Mouse (Mus musculus) embryonic stem cell, embryonic (primary cell): ENCODE data around the gene Papss1.
"Not testable (repeated sequence)": the region's sequence is repeated elsewhere in the genome, so short reads cannot be mapped to it uniquely, and the experiment has no call there.

Source experiments
- CTCF ChIA-PET, 4 experiments: fragments of 300-600 bp in 2 of 4; fragments of 350-600 bp in 2 of 4; sonication (Branson Sonifier 250); formaldehyde crosslinking; loops; one replicate each; lab custom pipeline; 2022; ENCODE audit warnings: inconsistent platforms in 2 of 4; lab: Charles Lee
- POLR2A ChIA-PET, 4 experiments: fragments of 300-600 bp in 2 of 4; fragments of 350-600 bp in 2 of 4; sonication (Branson Sonifier 250); formaldehyde crosslinking; loops; one replicate each; lab custom pipeline; 2022; ENCODE audit warnings: antibody characterized with exemption in 4 of 4, inconsistent platforms in 1 of 4; lab: Charles Lee

Papss1 gene

DNA sequence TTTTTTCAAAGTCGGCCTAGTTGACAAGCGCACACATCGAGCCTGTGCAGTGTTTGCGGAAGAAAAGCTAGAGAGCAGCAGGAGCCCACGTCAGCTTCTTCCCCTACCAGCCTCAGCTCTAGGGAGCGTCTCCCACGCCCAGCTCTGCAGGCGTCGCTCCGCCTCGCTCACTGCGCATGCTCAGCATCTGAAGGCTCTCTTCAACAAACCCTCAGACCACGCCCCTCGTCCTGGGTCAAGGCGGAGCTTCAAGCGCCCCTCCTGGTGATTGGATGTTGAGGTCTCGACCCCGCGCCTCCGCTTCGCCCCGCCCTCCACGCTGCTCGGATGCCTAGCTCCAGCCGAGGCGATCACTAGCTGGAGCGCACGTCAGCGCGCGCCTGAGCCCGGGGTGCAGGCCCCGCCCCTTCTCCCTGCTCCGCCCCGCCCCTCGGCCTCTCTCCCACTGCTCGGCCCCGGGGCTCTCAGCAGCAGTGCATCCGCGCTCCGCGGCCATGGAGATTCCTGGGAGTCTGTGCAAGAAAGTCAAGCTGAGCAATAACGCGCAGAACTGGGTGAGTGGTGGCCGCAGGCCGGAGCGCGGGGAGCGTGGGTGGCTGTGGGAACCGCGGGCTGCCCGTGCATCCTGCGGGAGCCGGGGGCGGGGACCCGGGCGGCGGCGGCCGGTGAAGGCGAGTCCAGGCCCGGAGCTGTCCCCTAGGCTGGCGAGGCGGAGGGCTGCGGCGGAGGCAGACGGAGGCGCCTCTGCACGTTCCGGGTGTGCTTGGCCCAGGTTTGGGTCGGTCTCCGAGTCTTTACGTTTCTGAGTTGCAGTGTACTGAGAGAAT is at the start of gene Papss1:
Gene Papss1 (plus strand): TSS at position 339 of the 827 bp plus-strand sequence.
- POLR2A ChIA-PET, result interaction anchor here in 3 of 4 experiments (0.6 to 2.0 kb wide), 31 partner anchors 9 to 855 kb away, joined by 3 to 11 read pairs (median 3); partner anchors contain the start of genes Hadh (in 2 of the 3), Cyp2u1 (in 1 of the 3) and Ostc (in 1 of the 3)
- CTCF ChIA-PET, result interaction anchor here in 3 of 4 experiments (0.7 to 1.4 kb wide), 11 partner anchors 11 to 700 kb away, joined by 3 to 6 read pairs (median 4); partner anchors contain the start of genes Cyp2u1 (in 1 of the 3) and Hadh (in 1 of the 3)

GRCm38 (mm10) chr3:131516332-131516999 is 48.1 kb upstream of the Papss1 start:
- CTCF ChIA-PET, result no interaction called here
- POLR2A ChIA-PET, result no interaction called here

- CTCF ChIA-PET, result no interaction called here
- POLR2A ChIA-PET, result no interaction called here
Measured at GRCm38 (mm10) chr3:131517756-131518155, 46.8 kb upstream of the Papss1 start.

DNA sequence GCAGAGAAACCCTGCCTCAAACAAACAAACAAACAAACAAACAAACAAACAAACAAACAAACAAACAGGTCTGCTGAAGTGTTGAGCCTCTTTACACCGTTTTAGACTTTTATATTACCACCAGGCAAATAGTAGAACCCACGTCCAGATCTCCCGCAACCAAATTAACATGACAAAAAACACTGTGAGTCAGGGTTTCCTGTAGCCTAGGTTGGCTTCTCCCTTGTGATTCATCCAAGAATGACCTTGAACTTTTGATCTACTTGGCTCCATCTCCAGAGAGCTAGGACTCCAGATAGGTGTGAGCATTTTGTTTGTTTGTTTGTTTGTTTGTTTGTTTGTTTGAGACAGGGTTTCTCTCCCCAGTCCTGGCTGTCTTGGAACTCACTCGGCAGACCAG is 43.4 kb upstream of the Papss1 start:
- POLR2A ChIA-PET, result interaction anchor here in 2 of 4 experiments (0.6 to 1.8 kb wide), 5 partner anchors 31 to 1905 kb away, joined by 3 to 4 read pairs (median 3); partner anchors contain the start of gene Papss1 (in 1 of the 2)

DNA sequence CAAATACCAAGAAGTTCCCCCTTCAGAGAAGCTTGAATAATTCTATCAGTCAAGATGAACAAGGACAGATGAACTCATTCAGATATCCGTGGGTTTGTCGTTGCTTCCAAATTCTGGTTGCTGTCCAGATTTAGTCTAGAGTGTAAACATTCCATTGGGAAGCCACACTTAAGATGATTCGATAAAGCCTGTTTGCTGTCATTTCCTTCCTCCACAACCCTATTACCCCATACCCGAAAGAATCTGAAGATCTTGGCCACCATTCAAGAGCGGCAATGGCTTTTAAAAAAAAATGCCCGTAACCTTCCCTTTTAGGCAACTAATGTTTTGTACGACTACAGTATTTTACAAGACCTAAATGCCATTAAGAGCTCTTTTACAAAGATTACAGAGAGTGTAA is 42.3 kb upstream of the Papss1 start:
- ChIA-PET CTCF (interaction anchor here in 1 of 4 experiments (1.1 kb wide), 1 partner anchor 276 kb away, joined by 4 read pairs; no protein-coding TSS in a partner anchor), POLR2A (interaction anchor here in 3 of 4 experiments (0.6 to 1.8 kb wide), 4 partner anchors 32 to 252 kb away, joined by 3 to 4 read pairs (median 4); partner anchors contain the start of gene Hadh (in 2 of the 3))

More for the DNA sequence above, 43.4 kb upstream of the Papss1 start:
- CTCF ChIA-PET, result interaction anchor here in 1 of 4 experiments (1.1 kb wide), 1 partner anchor 275 kb away, joined by 4 read pairs; no protein-coding TSS in a partner anchor

DNA sequence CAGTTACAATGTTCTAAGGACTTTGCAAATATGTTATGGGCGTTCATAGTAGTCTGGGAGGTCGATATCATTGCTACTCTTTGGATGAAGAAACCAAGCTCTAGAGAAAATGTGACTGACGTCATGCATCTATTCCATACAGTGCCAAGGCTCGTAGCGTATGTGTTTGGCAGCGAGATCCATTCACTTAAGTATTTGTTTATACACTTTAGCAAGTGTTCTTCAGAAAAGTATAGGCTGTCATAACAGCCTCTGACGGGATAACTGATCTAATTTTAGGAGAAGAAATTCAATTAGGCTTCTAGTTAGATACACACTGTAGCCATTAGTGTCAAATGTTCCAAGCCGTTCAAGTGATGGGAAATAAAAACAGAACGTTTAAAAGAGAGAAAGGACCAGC is 40.8 kb upstream of the Papss1 start:
- ChIA-PET POLR2A (interaction anchor here in 1 of 4 experiments (1.0 kb wide), 1 partner anchor 15 kb away, joined by 3 read pairs; no protein-coding TSS in a partner anchor), CTCF (interaction anchor here in 1 of 4 experiments (2.2 kb wide), 1 partner anchor 203 kb away, joined by 16 read pairs; no protein-coding TSS in a partner anchor)

GRCm38 (mm10) chr3:131524210-131524609 is 40.4 kb upstream of the Papss1 start:
- CTCF ChIA-PET, result interaction anchor here in 3 of 4 experiments (1.4 to 2.2 kb wide), 4 partner anchors 176 to 220 kb away, joined by 4 to 16 read pairs (median 5); no protein-coding TSS in a partner anchor
- POLR2A ChIA-PET, result interaction anchor here in 1 of 4 experiments (1.0 kb wide), 1 partner anchor 14 kb away, joined by 3 read pairs; no protein-coding TSS in a partner anchor

GRCm38 (mm10) chr3:131524779-131525178 is 39.8 kb upstream of the Papss1 start:
- ChIA-PET POLR2A (interaction anchor here in 2 of 4 experiments (0.6 to 1.1 kb wide), 2 partner anchors 15 to 35 kb away, joined by 3 to 4 read pairs; no protein-coding TSS in a partner anchor), CTCF (interaction anchor here (0.5 to 2.2 kb wide), 15 partner anchors 11 to 239 kb away, joined by 3 to 16 read pairs (median 4); no protein-coding TSS in a partner anchor)

- ChIA-PET CTCF (interaction anchor here (0.5 to 2.2 kb wide), 16 partner anchors 10 to 239 kb away, joined by 3 to 16 read pairs (median 4); no protein-coding TSS in a partner anchor), POLR2A (interaction anchor here in 2 of 4 experiments (0.6 to 1.1 kb wide), 2 partner anchors 15 to 36 kb away, joined by 3 to 4 read pairs; no protein-coding TSS in a partner anchor)
Measured at GRCm38 (mm10) chr3:131525229-131525628, 39.3 kb upstream of the Papss1 start.

DNA sequence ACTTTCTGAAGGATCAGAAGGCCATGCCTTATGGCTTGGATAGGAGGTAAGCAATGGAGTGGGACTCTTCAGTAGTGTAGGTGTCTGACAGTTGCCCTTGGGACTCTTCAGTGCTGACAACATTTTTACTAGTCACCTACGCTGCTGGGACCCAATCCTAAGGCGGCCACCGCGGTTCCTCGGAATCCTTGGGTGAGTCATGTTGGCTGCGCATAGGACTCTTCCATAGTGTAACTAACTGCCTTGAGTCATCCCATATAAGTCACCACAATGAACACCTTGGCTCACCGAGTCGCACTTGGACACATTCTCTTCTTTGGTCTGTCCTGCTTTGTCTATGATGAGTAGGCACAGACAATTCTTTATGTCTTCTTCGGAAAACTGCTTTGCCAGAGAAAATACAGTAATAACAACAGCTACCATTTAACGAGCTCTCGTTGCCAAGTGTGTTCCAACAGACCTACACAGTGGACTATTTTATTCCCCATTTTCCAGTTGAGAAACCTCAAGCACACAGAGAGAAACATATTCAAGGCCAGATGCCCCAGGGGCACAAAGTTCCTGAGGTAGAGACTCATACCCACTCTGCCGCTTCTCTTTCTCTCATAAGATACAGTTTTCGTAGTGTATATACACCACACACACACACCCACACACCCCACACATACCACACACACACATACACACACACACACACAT is 23.2 kb upstream of the Papss1 start:
- POLR2A ChIA-PET, result interaction anchor here in 1 of 4 experiments (1.0 kb wide), 1 partner anchor 23 kb away, joined by 3 read pairs; the partner anchor contains the start of gene Papss1
- CTCF ChIA-PET, result no interaction called here

- POLR2A ChIA-PET, CTCF ChIA-PET: not testable (repeated sequence)
Measured at GRCm38 (mm10) chr3:131547562-131547961, 17.0 kb upstream of the Papss1 start.

- ChIA-PET POLR2A (no interaction called here), CTCF (no interaction called here)
Measured at GRCm38 (mm10) chr3:131550046-131550445, 14.5 kb upstream of the Papss1 start.

DNA sequence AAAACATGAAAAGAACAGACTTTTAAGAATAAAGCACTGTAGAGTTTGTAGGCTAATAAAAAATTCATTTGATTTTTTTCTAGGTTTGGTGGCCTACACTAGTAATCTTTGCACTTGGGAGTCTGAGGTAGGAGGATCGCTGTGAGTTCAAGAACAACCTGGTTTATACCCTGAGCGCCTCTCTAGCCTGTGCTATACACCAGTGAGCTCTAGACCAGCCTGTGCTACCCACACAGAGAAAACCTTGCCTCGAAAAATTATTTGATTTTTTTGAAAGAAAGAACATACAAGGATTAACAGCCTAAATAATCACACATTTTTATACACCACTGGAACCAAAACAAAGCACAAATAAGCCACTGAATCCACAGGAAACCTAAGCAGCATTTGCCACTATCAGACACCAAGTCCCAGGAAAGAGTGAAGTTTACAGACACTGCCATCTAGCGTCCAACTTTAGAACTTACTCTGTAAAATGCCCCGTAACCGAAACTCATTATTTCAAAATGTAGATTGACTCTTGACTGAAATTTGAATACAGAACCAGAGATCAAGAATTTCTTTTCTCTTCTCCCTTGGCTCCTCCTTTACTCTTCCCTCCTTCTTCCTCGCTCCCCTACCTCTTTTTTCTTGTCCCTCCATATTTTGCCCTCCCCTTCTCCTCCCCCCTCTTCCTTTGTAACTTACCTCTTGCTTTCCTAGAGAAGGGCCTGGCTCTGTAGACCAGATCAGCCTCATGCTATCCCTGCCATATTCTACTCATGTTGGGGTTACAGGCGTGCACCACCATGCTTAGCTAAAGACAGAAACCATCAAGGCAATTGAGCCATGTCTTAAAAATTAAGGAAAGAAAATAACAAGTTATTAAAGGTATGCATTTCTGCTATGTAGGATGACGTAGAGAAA is 12.0 kb upstream of the Papss1 start:
- POLR2A ChIA-PET, result interaction anchor here in 1 of 4 experiments (1.5 kb wide), 1 partner anchor 12 kb away, joined by 3 read pairs; the partner anchor contains the start of gene Papss1

DNA sequence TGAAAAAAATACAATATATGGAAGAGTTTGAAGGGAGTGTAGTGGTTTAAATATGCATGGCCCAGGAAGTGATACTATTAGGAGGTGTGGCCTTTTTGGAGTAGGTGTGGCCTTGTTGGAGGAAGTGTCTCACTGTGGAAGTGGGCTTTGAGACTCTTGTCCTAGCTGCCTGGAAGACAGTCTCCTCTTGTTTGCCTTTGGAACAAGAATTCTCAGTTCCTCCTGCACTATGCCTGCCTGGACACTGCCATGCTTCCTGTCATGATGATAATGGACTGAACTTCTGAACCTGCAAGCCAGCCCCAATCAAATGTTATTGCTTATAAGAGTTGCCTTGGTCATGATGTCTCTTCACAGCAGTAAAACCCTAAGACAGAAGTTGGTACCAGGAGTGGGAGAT is 8.8 kb upstream of the Papss1 start:
- POLR2A ChIA-PET, result no interaction called here
- CTCF ChIA-PET, result interaction anchor here in 1 of 4 experiments (0.6 kb wide), 1 partner anchor 208 kb away, joined by 3 read pairs; no protein-coding TSS in a partner anchor

More for the DNA sequence above, 12.0 kb upstream of the Papss1 start:
- CTCF ChIA-PET, result interaction anchor here in 2 of 4 experiments (0.5 to 1.2 kb wide), 6 partner anchors 9 to 232 kb away, joined by 3 to 9 read pairs (median 4); partner anchors contain the start of gene Papss1 (in 1 of the 2)

DNA sequence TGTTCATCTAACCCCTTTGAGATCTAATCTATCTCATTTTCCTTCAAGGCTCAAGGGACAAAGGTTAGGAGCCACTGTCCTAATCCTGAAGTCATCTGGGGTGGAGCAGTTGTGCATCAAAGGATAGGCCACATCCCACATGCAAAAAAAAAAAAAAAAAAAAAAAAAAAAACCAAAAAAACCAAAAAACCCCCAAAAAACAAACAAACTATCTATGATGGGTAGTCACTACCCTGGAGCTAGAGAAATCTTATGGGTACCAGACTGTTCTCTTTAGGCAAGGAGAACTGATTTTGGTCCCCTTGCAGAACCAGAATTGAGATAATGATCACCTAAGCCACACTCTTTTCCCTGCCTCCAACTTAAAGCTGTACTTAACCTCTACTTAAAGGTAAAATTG is 3.0 kb upstream of the Papss1 start:
- POLR2A ChIA-PET, result interaction anchor here in 1 of 4 experiments (0.7 kb wide), 2 partner anchors 72 to 768 kb away, joined by 6 to 7 read pairs; no protein-coding TSS in a partner anchor
- CTCF ChIA-PET, result interaction anchor here in 2 of 4 experiments (0.6 to 0.7 kb wide), 2 partner anchors 9 to 267 kb away, joined by 3 read pairs; no protein-coding TSS in a partner anchor

DNA sequence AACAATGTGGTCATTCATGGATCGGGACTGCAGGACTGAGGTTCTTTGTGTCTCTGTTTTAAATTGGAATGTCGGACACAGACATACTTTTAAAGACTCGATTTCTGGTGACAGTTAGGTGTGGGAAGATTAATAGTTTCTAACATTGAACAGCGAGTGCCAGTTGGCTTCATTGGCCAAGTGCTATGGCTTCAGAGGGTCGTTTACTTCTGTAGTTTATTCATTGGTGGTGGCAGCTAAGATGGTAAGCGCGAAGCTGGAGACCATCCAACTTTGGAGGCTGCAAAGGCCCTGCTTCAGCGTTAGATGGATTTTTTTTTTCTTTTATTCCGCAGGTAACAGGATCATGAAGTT is 666 bp downstream of the Papss1 start:
- ChIA-PET POLR2A (interaction anchor here (0.6 to 2.0 kb wide), 18 partner anchors 10 to 856 kb away, joined by 3 to 11 read pairs (median 4); partner anchors contain the start of genes Hadh (in 2 of the 4), Cyp2u1 (in 1 of the 4) and Ostc (in 1 of the 4)), CTCF (interaction anchor here in 2 of 4 experiments (0.9 to 1.4 kb wide), 6 partner anchors 217 to 293 kb away, joined by 3 to 6 read pairs (median 4); partner anchors contain the start of genes Cyp2u1 (in 1 of the 2) and Hadh (in 1 of the 2))
